Mouse (Mus musculus) hindbrain, embryonic 15.5 days (tissue): ENCODE data around the gene Arpc5. TPM values are rescaled to one million over a fixed set of nuclear protein-coding genes. Genes with fewer than 3 reads are reported as not detected.
A peak's percentile ranks its signal among the peaks of the same experiment; 100 is the strongest.

Experiments used
- ATAC-seq: fragments of 200-750 bp; cut with Nextera tagmentation; 2 replicates; pipeline ENCODE4 v1.8.0; 2017; ENCODE audit warnings: low read depth, moderate number of reproducible peaks, moderate TSS enrichment; ENCODE audit not compliant: low FRiP score
- H3K27ac ChIP-seq: fragments of 300-500 bp; sonication (generic); replicated peaks from 2 replicates; pipeline ENCODE4 v1.5.1; 2015; ENCODE audit warnings: mild to moderate bottlenecking, inconsistent platforms
- H3K27me3 ChIP-seq: fragments of 300-500 bp; sonication (generic); 2 replicates; pipeline ENCODE4 v1.6.1; 2015; ENCODE audit warnings: control low read depth, inconsistent platforms
- H3K36me3 ChIP-seq: fragments of 300-500 bp; sonication (generic); 2 replicates; pipeline ENCODE4 v1.6.1; 2015; ENCODE audit warnings: control low read depth, inconsistent platforms
- H3K4me1 ChIP-seq: fragments of 300-500 bp; sonication (generic); replicated peaks from 2 replicates; pipeline ENCODE4 v1.6.1; 2015; ENCODE audit warnings: control low read depth, inconsistent platforms
- H3K4me2 ChIP-seq: fragments of 300-500 bp; sonication (generic); 2 replicates; pipeline ENCODE4 v1.6.1; 2015; ENCODE audit warnings: moderate library complexity, mild to moderate bottlenecking, inconsistent platforms
- H3K4me3 ChIP-seq: fragments of 300-500 bp; sonication (generic); 2 replicates; pipeline ENCODE4 v1.5.1; 2015; ENCODE audit warnings: mild to moderate bottlenecking, inconsistent platforms
- H3K9ac ChIP-seq: fragments of 300-500 bp; sonication (generic); 2 replicates; pipeline ENCODE4 v1.6.1; 2015; ENCODE audit warnings: inconsistent platforms
- H3K9me3 ChIP-seq: fragments of 300-500 bp; sonication (generic); 2 replicates; pipeline ENCODE4 v1.6.1; 2016; ENCODE audit warnings: control low read depth, inconsistent platforms
- WGBS: fragments of 180-500 bp; shearing (Covaris S2); methylation state at CpG from one replicate; pipeline ENCODE4 v1.1.7; 2015; 5-methylcytosine and 5-hydroxymethylcytosine counted together
- polyA plus RNA-seq: library from polyadenylated mRNA; unstranded; fragments of >200 nt; fragmentation: Nextera tagmentation; extraction: Ambion mirVana; gene quantifications from 2 replicates; pipeline ENCODE4 v1.2.1, GENCODE M21; 2015

The Arpc5 gene
- polyA plus RNA-seq, 1 experiment from 2014 or later = 307 TPM

GRCm38 (mm10) chr1:152786953-152787352 is 20.6 kb downstream of the Arpc5 start:
- no peaks in the 10 kb centered on the region for H3K27me3 ChIP-seq
- 90% methylated on average over 4 of the region's 4 CpGs for WGBS
- no peaks in the 10 kb centered on the region for H3K36me3 ChIP-seq
- no peak overlapping the region for H3K27ac ChIP-seq
- no peak overlapping the region for H3K9ac ChIP-seq
- H3K9me3 ChIP-seq = no peaks in the 10 kb centered on the region
- no peak overlapping the region for H3K4me2 ChIP-seq
- no peaks in the 10 kb centered on the region for H3K4me1 ChIP-seq
- ATAC-seq = no peak
- H3K4me3 ChIP-seq = no peak overlapping the region

- ATAC-seq = no peak
- no peaks in the 10 kb centered on the region for H3K36me3 ChIP-seq
- no peaks in the 10 kb centered on the region for H3K9me3 ChIP-seq
- no peak overlapping the region for H3K9ac ChIP-seq
- H3K4me2 ChIP-seq = no peak overlapping the region
- WGBS = 40% methylated on average over 4 of the region's 4 CpGs
- peaks cover 6% of the 10 kb centered on the region for H3K4me1 ChIP-seq
- no peak overlapping the region for H3K27ac ChIP-seq
- no peak overlapping the region for H3K4me3 ChIP-seq
- no peaks in the 10 kb centered on the region for H3K27me3 ChIP-seq
These were observed 21.8 kb downstream of the Arpc5 start for GRCm38 (mm10) chr1:152788121-152788660.

- WGBS = 25% methylated on average over 12 of the region's 12 CpGs
- no peak for ATAC-seq
These were observed 23.9 kb downstream of the Arpc5 start for GRCm38 (mm10) chr1:152790254-152790653.

GRCm38 (mm10) chr1:152790821-152791220 is 24.5 kb downstream of the Arpc5 start:
- 27% methylated on average over 6 of the region's 6 CpGs for WGBS
- Histone ChIP-seq H3K9me3 (no peaks in the 10 kb centered on the region), H3K27me3 (no peaks in the 10 kb centered on the region), H3K4me1 (peaks cover 6% of the 10 kb centered on the region), H3K4me3 (no peak overlapping the region), H3K4me2 (no peak overlapping the region), H3K9ac (no peak overlapping the region), H3K27ac (no peak overlapping the region), H3K36me3 (no peaks in the 10 kb centered on the region)
- ATAC-seq = 0 out of 2 replicates have a peak, but pooled peaks have one; percentile 35

More at GRCm38 (mm10) chr1:152790254-152790653, 23.9 kb downstream of the Arpc5 start:
- H3K27me3 ChIP-seq = no peaks in the 10 kb centered on the region
- H3K4me3 ChIP-seq = no peak overlapping the region
- H3K27ac ChIP-seq = no peak overlapping the region
- H3K9me3 ChIP-seq = no peaks in the 10 kb centered on the region
- peaks cover 6% of the 10 kb centered on the region for H3K4me1 ChIP-seq
- no peaks in the 10 kb centered on the region for H3K36me3 ChIP-seq
- no peak overlapping the region for H3K4me2 ChIP-seq
- no peak overlapping the region for H3K9ac ChIP-seq

GRCm38 (mm10) chr1:152791269-152791668 is 24.9 kb downstream of the Arpc5 start:
- no peak for ATAC-seq
- Histone ChIP-seq H3K9me3 (no peaks in the 10 kb centered on the region), H3K4me2 (no peak overlapping the region), H3K4me3 (no peak overlapping the region), H3K27me3 (no peaks in the 10 kb centered on the region), H3K9ac (no peak overlapping the region), H3K4me1 (peaks cover 6% of the 10 kb centered on the region), H3K36me3 (no peaks in the 10 kb centered on the region), H3K27ac (no peak overlapping the region)
- WGBS = 23% methylated on average over 4 of the region's 4 CpGs

GRCm38 (mm10) chr1:152792736-152793494 is 26.6 kb downstream of the Arpc5 start:
- no peak overlapping the region for H3K4me2 ChIP-seq

GRCm38 (mm10) chr1:152793495-152794130 is 27.3 kb downstream of the Arpc5 start:
- H3K36me3 ChIP-seq = no peaks in the 10 kb centered on the region
- no peak for ATAC-seq
- 19% methylated on average over 6 of the region's 6 CpGs for WGBS
- H3K4me3 ChIP-seq = no peak overlapping the region
- peaks cover 6% of the 10 kb centered on the region for H3K4me1 ChIP-seq
- H3K4me2 ChIP-seq = no peak overlapping the region
- H3K9me3 ChIP-seq = no peaks in the 10 kb centered on the region
- H3K27ac ChIP-seq = 0 out of 2 replicates have a peak overlapping the region, but pooled peaks have one; percentile 34
- no peaks in the 10 kb centered on the region for H3K27me3 ChIP-seq
- no peak overlapping the region for H3K9ac ChIP-seq

More at GRCm38 (mm10) chr1:152792736-152793494, 26.6 kb downstream of the Arpc5 start:
- no peaks in the 10 kb centered on the region for H3K9me3 ChIP-seq
- peaks cover 6% of the 10 kb centered on the region for H3K4me1 ChIP-seq
- H3K4me3 ChIP-seq = no peak overlapping the region
- WGBS = 11% methylated on average over 12 of the region's 12 CpGs
- H3K27ac ChIP-seq = 0 out of 2 replicates have a peak overlapping the region, but pooled peaks have one; percentile 34
- no peaks in the 10 kb centered on the region for H3K36me3 ChIP-seq
- no peaks in the 10 kb centered on the region for H3K27me3 ChIP-seq
- H3K9ac ChIP-seq = no peak overlapping the region
- ATAC-seq = peak; percentile 52; the same call in 1 of the 2 replicates

- no peak for ATAC-seq
- no peak overlapping the region for H3K4me3 ChIP-seq
- no peak overlapping the region for H3K27ac ChIP-seq
- H3K4me1 ChIP-seq = peaks cover 11% of the 10 kb centered on the region
- H3K27me3 ChIP-seq = no peaks in the 10 kb centered on the region
- H3K4me2 ChIP-seq = no peak overlapping the region
- H3K9ac ChIP-seq = no peak overlapping the region
- no peaks in the 10 kb centered on the region for H3K36me3 ChIP-seq
- no peaks in the 10 kb centered on the region for H3K9me3 ChIP-seq
- WGBS = 65% methylated on average over 8 of the region's 8 CpGs
These were observed 29.4 kb downstream of the Arpc5 start for GRCm38 (mm10) chr1:152795688-152796255.

- H3K4me2 ChIP-seq = no peak overlapping the region
- peaks cover 11% of the 10 kb centered on the region for H3K4me1 ChIP-seq
- H3K9me3 ChIP-seq = no peaks in the 10 kb centered on the region
- no peak overlapping the region for H3K27ac ChIP-seq
- no peak for ATAC-seq
- H3K27me3 ChIP-seq = no peaks in the 10 kb centered on the region
- no peak overlapping the region for H3K9ac ChIP-seq
- H3K4me3 ChIP-seq = no peak overlapping the region
- no peaks in the 10 kb centered on the region for H3K36me3 ChIP-seq
- 87% methylated on average over 8 of the region's 8 CpGs for WGBS
These were observed 30.4 kb downstream of the Arpc5 start for GRCm38 (mm10) chr1:152796683-152797263.

GRCm38 (mm10) chr1:152798125-152798524 is 31.8 kb downstream of the Arpc5 start:
- no peaks in the 10 kb centered on the region for H3K36me3 ChIP-seq
- ATAC-seq = no peak

GRCm38 (mm10) chr1:152799897-152800296 is 33.6 kb downstream of the Arpc5 start, which contains the start of gene Ncf2:
TSS of gene Ncf2 (plus strand) at chr1:152800194.
- WGBS = 9% methylated on average over 2 of the region's 2 CpGs
- no peak within 1 kb of the TSS for H3K4me2 ChIP-seq
- no peak within 1 kb of the TSS for H3K9ac ChIP-seq
- no peak within 1 kb of the TSS for H3K4me3 ChIP-seq
- H3K9me3 ChIP-seq = no peaks in the 10 kb centered on the region
- H3K27ac ChIP-seq = 0 out of 2 replicates have a peak within 1 kb of the TSS, but pooled peaks have one; percentile 4
- H3K36me3 ChIP-seq = no peaks in the 10 kb centered on the region
- no peaks in the 10 kb centered on the region for H3K27me3 ChIP-seq
- peaks cover 5% of the 10 kb centered on the region; the same call in 1 of the 2 replicates for H3K4me1 ChIP-seq
- peak; percentile 74; the same call in 1 of the 2 replicates for ATAC-seq

More at GRCm38 (mm10) chr1:152798125-152798524, 31.8 kb downstream of the Arpc5 start:
- Histone ChIP-seq H3K4me3 (no peak overlapping the region), H3K9me3 (no peaks in the 10 kb centered on the region), H3K4me1 (peaks cover 6% of the 10 kb centered on the region), H3K4me2 (no peak overlapping the region), H3K27ac (no peak overlapping the region), H3K9ac (no peak overlapping the region), H3K27me3 (no peaks in the 10 kb centered on the region)
- WGBS = 85% methylated on average over 9 of the region's 9 CpGs
